Mouse (Mus musculus): ENCODE measurements around the gene Vmn2r53.
"Not testable (repeated sequence)": the region's sequence is repeated elsewhere in the genome, so short reads cannot be mapped to it uniquely, and the experiment has no call there.

The Vmn2r53 gene

GRCm38 (mm10) chr7:12608688-12609087, at the start of gene Vmn2r53:
TSS of gene Vmn2r53 (minus strand) at chr7:12608788.
- DNase-seq (ENCODE audit: low read depth, low spot score), result no peak

- DNase-seq (ENCODE audit: low read depth, low spot score), result not testable (repeated sequence)
These were observed 31.6 kb upstream of the Vmn2r53 start, which contains the start of gene Vmn2r54 for GRCm38 (mm10) chr7:12640219-12640618. TSS of gene Vmn2r54 (minus strand) at chr7:12640319.
